Mouse (Mus musculus): ENCODE results near the gene Vps25. TPM values are rescaled to one million over a fixed set of nuclear protein-coding genes. Genes with fewer than 3 reads are reported as not detected.

The Vps25 gene
- total and polyA plus RNA-seq, 3 experiments = 104 to 482 (median 170) TPM

DNA sequence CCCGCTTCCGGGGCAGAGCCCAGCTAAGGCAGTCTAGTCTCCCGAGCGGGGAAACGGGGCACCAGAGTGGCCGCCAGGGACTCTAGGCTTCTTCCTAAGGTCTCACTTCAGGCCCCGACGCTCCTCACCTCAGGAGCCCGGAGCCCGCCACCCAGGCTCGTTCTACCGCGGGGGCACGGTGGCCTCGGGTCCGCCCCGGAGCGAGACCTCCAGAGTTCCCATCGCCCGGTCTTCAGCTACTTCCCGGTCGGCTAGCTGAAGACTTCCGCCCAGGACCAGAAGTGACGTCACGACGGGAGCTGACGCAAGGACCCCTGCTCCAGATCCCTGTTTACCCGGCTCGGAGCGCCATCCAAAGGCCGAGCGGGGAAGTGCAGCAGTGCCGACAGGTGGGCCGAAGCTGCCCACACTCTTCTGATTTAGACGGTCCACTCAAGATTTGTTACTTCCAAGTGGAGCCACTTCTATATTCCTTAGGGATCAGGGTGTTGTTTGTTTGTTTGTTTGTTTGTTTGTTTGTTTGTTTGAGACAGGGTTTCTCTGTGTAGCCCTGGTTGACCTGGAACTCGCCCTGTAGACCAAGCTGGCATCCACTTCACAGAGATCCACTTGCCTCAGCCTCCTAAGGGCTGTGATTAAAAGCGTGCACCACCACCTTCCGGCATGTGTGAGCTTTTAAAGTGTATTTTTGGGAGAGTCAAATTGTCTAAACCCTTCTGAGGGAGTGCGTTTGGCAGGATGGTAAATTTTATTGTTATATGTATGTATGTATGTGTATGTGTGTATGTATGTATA lies 48.7 kb downstream of the Vps25 start, which contains the start of gene Becn1:
Becn1 (minus strand) TSS at position 283 of the 795 bp plus-strand sequence.
- H3K27me3 ChIP-seq (ENCODE audit: insufficient read depth, low read length) = no peaks in the 10 kb centered on the region
- H3K4me3 ChIP-seq (ENCODE audit: low read depth, low read length) = peak within 1 kb of the TSS; percentile 83
- peaks cover 40% of the 10 kb centered on the region for H3K36me3 ChIP-seq (replicated peaks)
- peaks cover 28% of the 10 kb centered on the region for H3K4me1 ChIP-seq (ENCODE audit: insufficient read depth, low read depth, low read length)
- no peaks in the 10 kb centered on the region for H3K9me3 ChIP-seq (replicated peaks)
- peak; percentile 93 for TF ChIP-seq CTCF (IDR thresholded peaks at IDR 0.05; ENCODE audit: low read depth, low read length)
- TF ChIP-seq GATA2 (IDR thresholded peaks at IDR 0.05; ENCODE audit: borderline replicate concordance, low read depth, low read length) = no peak
- DNase-seq (ENCODE audit: low spot score) (peak; percentile 91), ATAC-seq (ENCODE audit: extremely low read depth, insufficient number of reproducible peaks, low FRiP score, poor library complexity, severe bottlenecking) (peak; percentile 93)

DNA sequence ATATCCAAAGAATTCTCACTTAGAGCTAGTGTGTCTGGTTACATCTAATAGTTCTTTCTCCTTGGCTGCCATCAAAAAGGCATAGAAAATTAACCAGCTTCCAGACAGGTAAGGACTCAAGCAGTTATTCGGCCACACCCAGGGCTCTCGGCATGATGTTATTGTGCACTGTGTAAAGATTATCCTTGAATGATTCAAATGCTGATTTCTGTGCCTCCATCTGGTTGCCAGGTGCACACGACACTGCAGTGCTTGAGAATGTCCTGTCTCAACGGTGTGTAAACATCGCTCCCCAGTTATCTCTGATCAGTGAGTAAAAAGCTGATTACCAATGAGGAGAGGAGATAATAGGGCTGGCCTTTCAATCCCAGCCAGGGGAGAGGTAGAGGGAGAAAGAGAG lies 54.2 kb downstream of the Vps25 start:
- Histone ChIP-seq H3K4me3 (ENCODE audit: low read depth, low read length) (no peak overlapping the region), H3K27me3 (ENCODE audit: insufficient read depth, low read length) (peaks cover 3% of the 10 kb centered on the region; the same call in 1 of the 2 replicates), H3K36me3 (replicated peaks) (no peaks in the 10 kb centered on the region), H3K4me1 (ENCODE audit: insufficient read depth, low read depth, low read length) (peaks cover 9% of the 10 kb centered on the region; the same call in 1 of the 2 replicates), H3K9me3 (replicated peaks) (no peaks in the 10 kb centered on the region)
- ATAC-seq (ENCODE audit: extremely low read depth, insufficient number of reproducible peaks, low FRiP score, poor library complexity, severe bottlenecking) (no peak), DNase-seq (ENCODE audit: low spot score) (no peak)
- TF ChIP-seq CTCF (IDR thresholded peaks at IDR 0.05; ENCODE audit: low read depth, low read length) (no peak), GATA1 (IDR thresholded peaks at IDR 0.05; ENCODE audit: borderline replicate concordance, low read length) (no peak), POLR2AphosphoS5 (IDR thresholded peaks at IDR 0.05; ENCODE audit: insufficient replicate concordance, low read depth, low read length) (no peak), TAL1 (conservative IDR thresholded peaks at IDR 0.05; ENCODE audit: low read depth, low read length) (no peak), GATA2 (IDR thresholded peaks at IDR 0.05; ENCODE audit: borderline replicate concordance, low read depth, low read length) (no peak)

Other genes starting within 250 kb of the Vps25 start
Only the 20 nearest of the 30 such genes appear.
- 40.5 and 43.2 TPM in 2 replicates for gene Mlx, start 166.4 kb upstream of the Vps25 start, total RNA-seq (2014; fragmentation: Nextera tagmentation)
- 45.5 and 45.9 TPM in 2 replicates for gene Mlx, start 166.4 kb upstream of the Vps25 start, total RNA-seq (2017)
- gene Mlx, start 166.4 kb upstream of the Vps25 start, polyA plus RNA-seq (2012) = 13.0 and 17.8 TPM in 2 replicates
- 11.1 and 15.7 TPM in 2 replicates for gene Psmc3ip, start 158.3 kb upstream of the Vps25 start, total RNA-seq (2014; fragmentation: Nextera tagmentation)
- 27.0 and 29.8 TPM in 2 replicates for gene Psmc3ip, start 158.3 kb upstream of the Vps25 start, total RNA-seq (2017)
- 20.5 and 20.6 TPM in 2 replicates for gene Psmc3ip, start 158.3 kb upstream of the Vps25 start, polyA plus RNA-seq (2012)
- gene Retreg3, start 133.8 kb upstream of the Vps25 start, total RNA-seq (2014; fragmentation: Nextera tagmentation) = 12.0 and 13.4 TPM in 2 replicates
- 43.2 and 44.0 TPM in 2 replicates for gene Retreg3, start 133.8 kb upstream of the Vps25 start, total RNA-seq (2017)
- gene Retreg3, start 133.8 kb upstream of the Vps25 start, polyA plus RNA-seq (2012) = 7.7 and 9.4 TPM in 2 replicates
- 39.8 and 42.0 TPM in 2 replicates for gene Tubg1, start 133.8 kb upstream of the Vps25 start, total RNA-seq (2014; fragmentation: Nextera tagmentation)
- gene Tubg1, start 133.8 kb upstream of the Vps25 start, total RNA-seq (2017) = 46.0 and 47.5 TPM in 2 replicates
- gene Tubg1, start 133.8 kb upstream of the Vps25 start, polyA plus RNA-seq (2012) = 96.1 and 120 TPM in 2 replicates
- not detected in 2 replicates for gene Tubg2, start 97.8 kb upstream of the Vps25 start, total RNA-seq (2014; fragmentation: Nextera tagmentation)
- not detected in 2 replicates for gene Tubg2, start 97.8 kb upstream of the Vps25 start, total RNA-seq (2017)
- not detected in 2 replicates for gene Tubg2, start 97.8 kb upstream of the Vps25 start, polyA plus RNA-seq (2012)
- not detected in 2 replicates for gene Cntnap1, start 83.2 kb upstream of the Vps25 start, total RNA-seq (2014; fragmentation: Nextera tagmentation)
- gene Cntnap1, start 83.2 kb upstream of the Vps25 start, total RNA-seq (2017) = under 0.01 and 0.06 TPM in 2 replicates
- 0.02 and 0.08 TPM in 2 replicates for gene Cntnap1, start 83.2 kb upstream of the Vps25 start, polyA plus RNA-seq (2012)
- gene Plekhh3, start 82.4 kb upstream of the Vps25 start, total RNA-seq (2014; fragmentation: Nextera tagmentation) = 0.49 and 2.6 TPM in 2 replicates
- gene Plekhh3, start 82.4 kb upstream of the Vps25 start, total RNA-seq (2017) = 1.5 and 1.9 TPM in 2 replicates
- 3.8 and 4.8 TPM in 2 replicates for gene Plekhh3, start 82.4 kb upstream of the Vps25 start, polyA plus RNA-seq (2012)
- gene Ccr10, start 78.3 kb upstream of the Vps25 start, total RNA-seq (2014; fragmentation: Nextera tagmentation) = not detected in 2 replicates
- gene Ccr10, start 78.3 kb upstream of the Vps25 start, total RNA-seq (2017) = not detected in 2 replicates
- not detected in 2 replicates for gene Ccr10, start 78.3 kb upstream of the Vps25 start, polyA plus RNA-seq (2012)
- gene Ezh1, start 27.2 kb upstream of the Vps25 start, total RNA-seq (2014; fragmentation: Nextera tagmentation) = 46.1 and 55.9 TPM in 2 replicates
- 23.9 and 25.4 TPM in 2 replicates for gene Ezh1, start 27.2 kb upstream of the Vps25 start, total RNA-seq (2017)
- gene Ezh1, start 27.2 kb upstream of the Vps25 start, polyA plus RNA-seq (2012) = 2.0 and 4.2 TPM in 2 replicates
- not detected in 2 replicates for gene Ramp2, start 7.7 kb upstream of the Vps25 start, total RNA-seq (2014; fragmentation: Nextera tagmentation)
- gene Ramp2, start 7.7 kb upstream of the Vps25 start, total RNA-seq (2017) = 0.27 TPM in 1 of 2 replicates, not detected in the other
- 0.04 and 0.10 TPM in 2 replicates for gene Ramp2, start 7.7 kb upstream of the Vps25 start, polyA plus RNA-seq (2012)
- 21.2 and 27.2 TPM in 2 replicates for gene Wnk4, start 6.9 kb downstream of the Vps25 start, total RNA-seq (2014; fragmentation: Nextera tagmentation)
- gene Wnk4, start 6.9 kb downstream of the Vps25 start, total RNA-seq (2017) = 2.3 and 4.2 TPM in 2 replicates
- 45.0 and 48.7 TPM in 2 replicates for gene Wnk4, start 6.9 kb downstream of the Vps25 start, polyA plus RNA-seq (2012)
- gene Cntd1, start 25.3 kb downstream of the Vps25 start, total RNA-seq (2014; fragmentation: Nextera tagmentation) = 1.5 TPM in 1 of 2 replicates, not detected in the other
- 0.81 and 1.1 TPM in 2 replicates for gene Cntd1, start 25.3 kb downstream of the Vps25 start, total RNA-seq (2017)
- 0.02 TPM in 1 of 2 replicates, not detected in the other for gene Cntd1, start 25.3 kb downstream of the Vps25 start, polyA plus RNA-seq (2012)
- gene Coa3, start 25.4 kb downstream of the Vps25 start, total RNA-seq (2014; fragmentation: Nextera tagmentation) = 52.6 and 54.1 TPM in 2 replicates
- 58.1 and 65.9 TPM in 2 replicates for gene Coa3, start 25.4 kb downstream of the Vps25 start, total RNA-seq (2017)
- 16.8 and 39.8 TPM in 2 replicates for gene Coa3, start 25.4 kb downstream of the Vps25 start, polyA plus RNA-seq (2012)
- 42.5 and 46.3 TPM in 2 replicates for gene Becn1, start 48.6 kb downstream of the Vps25 start, total RNA-seq (2014; fragmentation: Nextera tagmentation)
- gene Becn1, start 48.6 kb downstream of the Vps25 start, total RNA-seq (2017) = 142 and 148 TPM in 2 replicates
- 97.7 and 109 TPM in 2 replicates for gene Becn1, start 48.6 kb downstream of the Vps25 start, polyA plus RNA-seq (2012)
- 300 and 317 TPM in 2 replicates for gene Psme3, start 62.5 kb downstream of the Vps25 start, total RNA-seq (2014; fragmentation: Nextera tagmentation)
- 98.7 and 113 TPM in 2 replicates for gene Psme3, start 62.5 kb downstream of the Vps25 start, total RNA-seq (2017)
- 68.6 and 68.8 TPM in 2 replicates for gene Psme3, start 62.5 kb downstream of the Vps25 start, polyA plus RNA-seq (2012)
- gene Aoc2, start 71.4 kb downstream of the Vps25 start, total RNA-seq (2014; fragmentation: Nextera tagmentation) = 18.1 and 19.5 TPM in 2 replicates
- 4.5 and 4.6 TPM in 2 replicates for gene Aoc2, start 71.4 kb downstream of the Vps25 start, total RNA-seq (2017)
- gene Aoc2, start 71.4 kb downstream of the Vps25 start, polyA plus RNA-seq (2012) = 10.0 and 10.1 TPM in 2 replicates
- gene Aoc3, start 76.9 kb downstream of the Vps25 start, total RNA-seq (2014; fragmentation: Nextera tagmentation) = 2.5 TPM in 1 of 2 replicates, not detected in the other
- gene Aoc3, start 76.9 kb downstream of the Vps25 start, total RNA-seq (2017) = 0.16 TPM in 1 of 2 replicates, not detected in the other
- 0.07 and 0.10 TPM in 2 replicates for gene Aoc3, start 76.9 kb downstream of the Vps25 start, polyA plus RNA-seq (2012)
- gene G6pc, start 113.9 kb downstream of the Vps25 start, total RNA-seq (2014; fragmentation: Nextera tagmentation) = not detected in 2 replicates
- 0.05 TPM in 1 of 2 replicates, not detected in the other for gene G6pc, start 113.9 kb downstream of the Vps25 start, total RNA-seq (2017)
- gene G6pc, start 113.9 kb downstream of the Vps25 start, polyA plus RNA-seq (2012) = not detected in 2 replicates
- gene Aarsd1, start 163.9 kb downstream of the Vps25 start, total RNA-seq (2014; fragmentation: Nextera tagmentation) = 51.6 and 55.8 TPM in 2 replicates
- 47.0 and 50.9 TPM in 2 replicates for gene Aarsd1, start 163.9 kb downstream of the Vps25 start, total RNA-seq (2017)
- gene Aarsd1, start 163.9 kb downstream of the Vps25 start, polyA plus RNA-seq (2012) = 67.7 and 74.4 TPM in 2 replicates
- 3.0 TPM in 1 of 2 replicates, not detected in the other for gene Gm27029, start 171.1 kb downstream of the Vps25 start, total RNA-seq (2014; fragmentation: Nextera tagmentation)
- 0.87 and 2.1 TPM in 2 replicates for gene Gm27029, start 171.1 kb downstream of the Vps25 start, total RNA-seq (2017)
- gene Gm27029, start 171.1 kb downstream of the Vps25 start, polyA plus RNA-seq (2012) = 0.58 and 0.90 TPM in 2 replicates